Mouse (Mus musculus): ENCODE measurements around the gene Olfr464.

DNA sequence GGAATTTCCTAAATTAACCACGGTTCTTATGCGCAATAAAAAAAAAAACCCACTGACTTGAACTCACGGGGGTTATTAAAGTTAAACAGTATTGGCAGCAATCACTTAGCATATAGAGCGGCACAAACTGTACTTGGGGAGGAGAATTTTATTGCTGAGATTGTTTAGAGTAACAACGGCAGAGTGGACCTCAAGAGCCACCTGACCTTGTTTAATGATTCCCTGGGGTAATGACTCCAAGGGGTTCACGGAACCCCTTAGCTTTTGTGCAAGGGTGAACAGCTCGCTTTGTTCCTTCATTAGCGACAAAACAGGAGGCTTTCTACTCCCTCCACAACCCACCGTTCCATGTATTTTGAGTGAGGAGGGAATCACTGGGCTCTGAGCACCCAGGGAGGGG lies 40.9 kb downstream of the Olfr464 start:
- TF ChIP-seq CTCF (IDR thresholded peaks at IDR 0.05; ENCODE audit: low read depth, low read length) (no peak), POLR2A (IDR thresholded peaks at IDR 0.05; ENCODE audit: borderline replicate concordance, low read depth, low read length) (no peak)

Measured in bone marrow macrophage, adult 2 months (primary cell).